Mouse (Mus musculus) liver (tissue): ENCODE results near the gene Sumo1.
"Not testable (repeated sequence)": the region's sequence is repeated elsewhere in the genome, so short reads cannot be mapped to it uniquely, and the experiment has no call there.

ENCODE experiments used
- DNase-seq: peaks from one replicate; pipeline ENCODE4 v3.0.0-alpha.2; 2020; ENCODE audit warnings: mixed read lengths

Sumo1 gene

DNA sequence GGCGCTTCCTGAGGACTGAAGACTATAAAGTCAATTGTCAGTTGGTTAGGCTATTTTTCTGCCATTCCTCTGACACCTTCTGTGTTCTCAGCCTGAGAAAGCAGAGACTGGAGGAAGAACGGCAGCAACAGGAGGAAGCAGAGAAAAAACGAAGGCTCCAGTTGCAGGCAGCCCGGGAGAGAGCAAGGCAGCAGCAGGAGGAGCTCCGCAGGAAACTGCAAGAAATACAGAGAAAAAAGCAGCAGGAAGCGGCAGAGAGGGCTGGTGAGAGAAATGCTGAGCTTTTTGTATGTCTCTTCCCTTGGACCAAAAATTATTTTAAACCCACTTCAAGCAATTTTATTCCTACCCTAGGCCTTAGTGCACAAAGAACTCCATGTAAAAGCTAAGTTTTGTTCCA is 37.6 kb downstream of the Sumo1 start:
- no peak for DNase-seq

DNA sequence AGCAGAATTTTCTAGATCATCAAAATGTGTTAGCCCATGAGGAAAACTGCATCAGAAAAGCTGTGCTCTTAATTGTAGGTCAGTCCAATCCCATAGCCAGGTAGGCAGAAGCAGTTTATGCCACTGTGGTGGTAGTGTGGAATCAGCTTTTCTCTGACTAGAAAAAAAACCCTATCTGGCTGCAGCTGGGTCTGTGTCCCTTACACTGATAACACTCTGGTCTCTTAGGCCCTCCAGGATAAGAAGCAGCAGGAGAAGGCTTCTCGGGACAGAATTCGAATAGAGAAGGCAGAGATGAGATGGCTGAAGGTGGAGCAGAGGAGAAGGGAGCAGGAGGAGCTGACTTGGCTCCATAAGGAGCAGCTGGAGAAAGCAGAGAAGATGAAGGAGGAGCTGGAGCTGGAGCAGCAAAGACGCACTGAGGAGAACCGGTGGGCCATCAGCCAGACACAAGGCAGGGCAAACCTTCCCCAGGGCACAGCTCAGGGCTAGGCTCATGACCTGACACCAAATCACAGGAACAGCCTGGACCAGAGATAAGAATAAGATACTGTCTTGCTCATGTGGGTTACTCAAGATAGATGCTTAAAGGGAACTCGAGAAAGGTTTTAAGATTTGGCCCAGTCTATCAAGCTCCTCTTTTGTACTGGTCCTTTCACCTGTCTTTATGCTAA is 38.5 kb downstream of the Sumo1 start:
- no peak for DNase-seq

DNA sequence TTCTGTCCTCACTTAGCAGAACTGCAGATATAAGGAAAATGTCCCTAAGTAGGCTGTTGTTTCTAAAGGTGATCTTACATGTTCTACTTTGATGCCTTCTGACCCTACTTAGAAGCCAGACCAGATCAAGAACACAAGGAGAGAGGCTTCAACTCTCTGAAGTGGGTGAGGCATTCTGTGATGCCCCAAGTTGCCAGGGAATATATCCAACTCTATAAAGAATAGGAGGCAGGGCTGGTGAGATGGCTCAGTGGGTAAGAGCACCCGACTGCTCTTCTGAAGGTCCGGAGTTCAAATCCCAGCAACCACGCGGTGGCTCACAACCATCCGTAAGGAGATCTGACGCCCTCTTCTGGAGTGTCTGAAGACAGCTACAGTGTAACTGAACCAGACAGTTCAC is 40.3 kb downstream of the Sumo1 start:
- not testable (repeated sequence) for DNase-seq

DNA sequence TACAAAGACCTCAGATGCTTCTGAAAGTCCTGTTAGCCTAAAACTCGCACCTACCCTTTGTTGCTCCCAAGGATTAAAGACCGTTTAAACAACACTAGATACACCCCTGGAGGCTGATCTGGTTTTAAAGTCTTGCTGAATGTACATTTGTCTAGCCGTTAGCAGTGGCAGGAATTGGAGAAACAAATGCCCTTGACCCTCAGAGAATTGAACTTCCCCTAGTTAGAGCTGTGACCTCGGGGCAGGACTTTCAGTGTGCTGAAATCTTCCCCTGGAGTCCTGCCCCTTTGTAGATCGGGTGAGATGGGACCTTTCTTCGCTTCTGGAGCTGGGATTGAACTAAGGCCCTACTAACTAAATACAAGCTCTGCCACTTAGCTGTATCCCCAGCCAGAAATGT is 41.4 kb downstream of the Sumo1 start:
- DNase-seq = no peak

DNA sequence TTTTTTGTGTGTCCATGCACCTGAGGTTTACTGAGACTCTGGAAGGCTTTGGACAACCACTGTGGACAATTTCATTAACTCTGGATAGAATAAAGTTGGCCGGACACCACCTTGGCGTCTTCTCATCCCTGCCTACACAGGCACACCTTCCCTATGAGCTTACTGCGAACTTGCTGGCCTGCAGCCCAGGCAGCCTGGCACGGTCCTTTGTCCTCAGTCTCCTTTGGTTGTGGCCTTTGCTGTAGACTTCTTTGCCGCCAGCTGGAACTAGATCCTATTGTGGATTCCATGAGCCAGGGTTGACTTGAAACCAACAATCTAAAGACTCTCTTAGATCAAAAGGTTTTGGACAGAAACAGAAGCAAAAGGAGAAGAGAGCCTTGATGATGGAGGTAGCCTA is 45.2 kb downstream of the Sumo1 start:
- DNase-seq = no peak

DNA sequence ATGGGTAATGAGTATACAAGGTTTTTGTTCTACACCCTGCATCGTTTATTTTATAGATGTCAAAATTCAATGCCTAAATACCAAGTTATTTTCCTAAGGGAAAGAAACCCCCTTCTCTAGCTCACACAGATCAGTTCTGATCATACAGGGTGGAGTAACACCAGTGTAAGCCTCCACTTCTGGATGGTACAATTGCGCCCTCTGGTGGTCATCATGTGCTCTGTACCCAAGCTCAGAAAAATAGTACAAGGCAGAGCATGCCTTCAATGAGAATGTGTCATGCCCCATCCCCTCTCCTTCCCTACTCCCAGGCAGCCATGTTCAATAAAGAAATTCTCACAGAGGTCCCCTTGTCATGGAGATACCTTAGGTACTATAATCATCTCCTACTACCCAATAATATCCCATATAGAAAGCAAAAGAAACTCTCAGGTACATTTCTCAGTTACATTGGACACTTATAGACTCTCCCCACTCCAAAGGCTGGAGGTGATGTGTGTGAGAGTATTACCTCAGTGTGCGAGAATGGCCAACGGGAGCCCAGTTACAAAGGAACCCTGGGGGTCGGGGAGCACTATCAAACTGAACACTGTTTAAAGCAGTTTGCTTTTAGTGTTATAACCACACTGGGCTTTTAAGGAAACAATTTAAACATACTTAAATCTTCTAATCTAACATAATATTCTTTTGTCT is 47.2 kb downstream of the Sumo1 start:
- DNase-seq = peak; percentile 78

DNA sequence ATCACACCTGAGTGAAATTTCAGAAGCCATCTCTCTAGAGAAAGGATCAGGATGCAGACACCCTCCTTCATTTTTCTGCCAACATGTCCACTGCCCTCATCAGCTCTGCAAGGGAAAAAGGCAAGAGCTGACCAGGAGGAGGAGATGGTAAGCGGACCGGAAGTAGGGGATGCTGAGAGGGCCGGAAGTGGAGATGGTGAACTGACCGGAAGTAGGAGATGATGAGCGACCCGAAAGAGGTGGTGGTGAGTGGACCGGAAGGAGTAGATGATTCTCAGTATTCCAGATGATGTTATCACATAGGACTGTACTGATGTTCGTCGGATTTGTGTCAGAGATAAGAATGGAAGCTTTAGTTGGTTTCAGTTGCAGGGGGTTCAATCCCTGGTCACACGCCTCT is 51.4 kb downstream of the Sumo1 start:
- no peak for DNase-seq

DNA sequence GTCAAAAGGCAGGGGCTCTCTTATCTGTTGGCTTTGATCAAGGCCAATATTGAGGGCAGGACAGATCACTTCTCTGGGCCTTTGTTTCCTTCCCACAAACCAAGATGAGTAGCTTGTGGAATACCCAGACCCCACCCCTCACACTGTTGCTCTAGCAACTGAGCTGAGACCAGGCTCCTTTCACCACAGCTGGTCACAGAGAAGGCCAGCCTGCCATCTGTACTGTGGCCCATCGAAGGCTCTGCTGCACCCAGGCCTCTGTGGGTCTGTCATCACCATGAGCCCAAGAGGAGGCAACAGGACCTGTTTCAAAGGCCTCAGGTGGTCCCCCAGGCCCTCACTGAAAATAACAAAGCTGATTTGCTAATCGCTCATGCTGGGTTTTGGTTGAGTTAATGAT is 55.6 kb downstream of the Sumo1 start:
- no peak for DNase-seq

DNA sequence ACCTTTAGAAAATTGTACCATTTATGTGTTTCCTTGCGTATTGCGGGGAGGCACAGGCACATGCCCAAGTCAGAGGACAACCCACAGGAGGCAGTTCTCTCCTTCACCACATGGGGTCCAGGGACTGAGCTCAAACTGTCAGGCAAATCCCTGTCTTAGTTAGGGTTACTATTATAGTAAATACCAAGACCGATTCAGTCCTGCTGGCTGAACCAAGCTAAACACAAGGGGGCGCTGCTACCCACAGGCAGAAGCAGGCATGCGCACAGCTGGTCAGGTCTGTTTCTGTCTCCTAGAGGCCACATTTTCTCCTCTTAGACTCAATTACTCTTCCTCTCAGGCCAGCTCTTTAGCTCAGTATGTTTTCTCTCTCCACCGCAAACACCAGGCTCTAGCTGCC is 56.8 kb downstream of the Sumo1 start:
- DNase-seq = peak; percentile 74

DNA sequence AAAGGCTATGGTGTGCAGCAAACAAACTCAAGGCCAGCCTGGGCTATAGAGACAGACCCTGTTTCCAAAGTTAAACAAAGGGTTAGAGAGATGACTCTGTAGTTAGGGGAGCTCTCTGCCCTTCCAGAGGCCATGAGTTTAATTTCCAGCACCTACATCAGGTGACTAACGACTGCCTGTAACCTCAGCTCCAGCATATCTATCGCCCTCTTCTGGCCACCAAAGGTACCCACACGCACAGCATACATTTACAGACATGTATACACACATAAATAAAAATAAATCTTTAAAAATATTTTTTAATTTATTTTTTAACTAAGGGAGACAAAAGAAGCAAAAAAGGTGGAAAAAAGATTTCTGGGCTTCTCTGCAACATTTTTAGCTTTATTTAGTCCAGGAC is 59.7 kb downstream of the Sumo1 start:
- no peak for DNase-seq

DNA sequence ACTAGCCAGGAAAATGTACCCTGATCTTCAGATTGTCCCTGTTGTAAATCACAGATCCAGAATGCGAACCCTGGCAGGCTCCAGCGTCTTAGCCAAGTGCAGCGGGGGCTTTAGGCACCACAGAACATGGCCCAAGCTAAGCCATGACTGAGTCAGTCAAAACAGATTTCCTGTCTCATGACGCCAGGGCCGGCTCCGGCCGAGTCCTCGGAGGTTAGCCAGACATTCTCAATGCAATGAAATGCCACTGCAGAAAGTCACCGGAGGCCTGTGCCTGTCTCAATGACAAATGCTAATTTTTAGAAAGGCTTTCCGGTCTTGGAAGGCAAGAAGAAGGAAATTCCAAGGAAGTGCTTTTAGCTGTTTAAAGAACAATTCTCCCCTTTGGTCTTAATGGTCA is 60.7 kb downstream of the Sumo1 start:
- peak; percentile 23 for DNase-seq

DNA sequence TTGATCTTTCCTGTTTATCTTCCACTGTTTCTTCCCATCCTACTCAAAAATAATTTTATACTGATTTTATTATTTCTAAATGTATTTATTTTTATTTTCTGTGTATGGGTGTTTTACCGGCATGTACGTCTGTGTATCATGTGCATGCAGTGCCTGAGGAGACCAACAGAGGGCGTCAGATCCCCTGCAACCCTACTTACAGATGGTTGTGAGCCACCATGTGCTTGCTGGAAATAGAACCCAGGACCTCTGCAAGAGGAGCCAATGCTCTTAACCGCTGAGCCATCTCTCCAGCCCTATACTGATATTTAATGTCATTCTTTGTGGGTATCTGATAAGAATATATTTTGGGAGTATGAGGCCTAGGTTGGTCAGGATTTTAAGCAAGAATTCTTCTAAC is 61.2 kb downstream of the Sumo1 start:
- DNase-seq = peak; percentile 17

DNA sequence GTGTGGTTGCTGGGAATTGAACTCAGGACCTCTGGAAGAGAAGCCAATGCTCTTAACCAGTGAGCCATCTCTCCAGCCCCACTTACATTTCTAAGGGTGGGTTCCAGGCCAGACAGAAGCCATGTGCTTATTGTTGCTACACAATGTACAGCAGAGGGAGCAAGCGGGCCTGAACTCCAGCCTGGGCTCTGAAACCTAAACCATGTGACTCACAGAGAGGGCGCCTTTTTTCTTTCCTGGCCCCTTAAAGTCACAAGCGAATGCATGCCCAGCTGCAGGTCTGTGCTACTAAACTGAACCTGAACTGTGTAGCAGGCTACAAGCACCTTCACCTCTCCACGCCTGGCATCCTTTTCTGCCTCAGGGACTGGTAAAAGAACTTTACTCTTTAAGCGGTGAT is 61.7 kb downstream of the Sumo1 start:
- DNase-seq = no peak

DNA sequence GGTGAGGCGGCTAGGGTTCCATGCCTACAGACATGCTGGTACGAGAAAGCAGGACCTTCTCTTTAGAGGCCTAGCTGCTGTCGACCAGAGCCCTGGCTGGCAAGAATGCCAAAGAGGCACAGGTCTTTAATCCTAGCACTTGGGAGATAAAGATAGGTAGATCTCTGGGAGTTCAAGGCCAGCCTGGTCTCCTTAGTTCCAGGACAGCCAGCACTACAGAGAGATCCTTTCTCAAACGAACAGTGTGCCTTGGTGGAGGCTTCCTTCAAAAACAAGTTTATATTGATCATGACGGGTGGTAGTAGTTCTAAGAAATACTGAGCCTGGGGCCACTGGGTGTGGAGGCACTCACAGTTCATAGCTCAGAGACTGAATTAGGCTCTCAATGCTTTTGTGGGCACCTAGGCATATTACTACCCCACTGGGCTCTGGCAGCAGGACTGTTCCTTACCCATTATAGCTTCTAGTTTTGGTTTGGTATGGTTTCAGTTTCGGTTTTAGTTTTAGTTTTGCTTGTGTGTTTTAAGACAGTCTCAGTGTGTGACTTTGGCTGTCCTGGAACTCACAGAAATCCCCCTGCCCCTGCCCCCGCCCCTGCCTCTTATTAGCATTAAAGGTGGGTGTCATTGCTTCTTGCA is 62.4 kb downstream of the Sumo1 start:
- DNase-seq = no peak

DNA sequence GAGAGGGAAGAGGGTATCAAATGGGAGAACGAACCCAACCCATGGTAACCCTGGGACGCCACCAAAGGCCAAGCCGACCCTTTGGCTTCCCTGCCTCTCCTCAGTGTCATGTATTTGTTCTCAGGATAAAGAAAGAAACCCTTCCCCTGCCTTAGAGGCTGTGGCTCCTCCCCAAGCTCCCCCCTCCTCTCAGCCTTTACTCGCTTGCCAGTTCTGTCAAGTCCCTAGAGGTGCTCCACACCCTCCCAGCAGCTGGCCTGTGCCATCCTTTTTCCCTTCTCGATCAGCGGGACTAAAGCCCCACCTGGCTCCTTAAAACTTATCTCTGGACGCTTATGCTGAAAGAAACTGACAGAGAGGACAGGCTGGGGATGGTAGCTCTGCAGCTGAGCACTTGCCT is 63.6 kb downstream of the Sumo1 start:
- no peak for DNase-seq

DNA sequence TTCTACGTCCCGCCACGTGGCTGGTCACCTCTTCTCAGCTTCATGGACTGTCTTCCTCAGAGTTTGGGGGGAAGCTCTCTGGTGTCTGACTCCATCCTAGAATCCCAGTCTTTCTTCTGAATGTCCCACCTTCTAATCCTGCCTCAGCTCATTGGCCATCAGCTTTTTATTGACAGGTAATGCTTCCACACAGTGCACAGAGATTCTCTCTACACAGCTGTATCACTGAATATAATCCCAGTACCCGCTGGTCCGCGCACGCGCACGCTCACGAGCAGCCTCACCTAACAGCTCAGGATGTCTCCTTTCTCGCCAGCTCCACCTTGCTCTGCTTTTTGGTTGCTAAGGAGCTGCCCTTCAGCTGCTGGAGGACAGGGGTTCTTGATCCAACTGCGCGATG is 64.2 kb downstream of the Sumo1 start:
- no peak for DNase-seq

DNA sequence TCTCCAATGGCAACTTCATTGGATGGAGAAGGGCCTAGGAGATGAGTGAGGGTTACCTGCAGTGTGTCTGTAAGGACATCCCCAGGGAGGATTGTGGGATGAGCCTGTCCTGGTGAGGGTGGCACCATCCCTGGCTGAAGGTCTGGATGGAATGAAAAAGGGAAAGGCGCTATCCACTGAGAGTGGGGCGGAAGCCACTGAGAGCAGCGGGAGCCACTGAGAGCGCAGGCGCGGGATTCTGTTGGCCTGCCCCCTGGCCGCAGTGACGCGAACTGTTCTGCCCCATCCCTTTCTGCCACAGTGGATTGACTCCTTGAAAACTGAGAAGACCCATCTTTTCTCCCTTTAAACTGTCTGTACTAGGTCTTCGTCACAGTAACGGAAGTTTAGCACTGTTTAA is 66.7 kb downstream of the Sumo1 start:
- DNase-seq = peak; percentile 28

DNA sequence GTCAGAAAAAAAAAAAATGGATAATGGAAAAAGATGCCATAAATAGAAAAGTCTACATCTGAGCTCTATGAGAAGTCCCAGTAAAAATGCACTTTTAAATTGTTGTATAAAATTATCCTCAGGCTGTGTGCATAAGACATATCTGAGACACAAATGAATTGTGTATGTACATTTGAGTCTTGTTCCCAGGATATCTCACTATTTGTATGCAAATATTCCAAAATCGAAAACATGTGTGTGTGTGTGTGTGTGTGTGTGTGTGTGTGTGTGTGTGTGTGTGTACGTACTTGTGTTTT is 67.3 kb downstream of the Sumo1 start:
- no peak for DNase-seq

DNA sequence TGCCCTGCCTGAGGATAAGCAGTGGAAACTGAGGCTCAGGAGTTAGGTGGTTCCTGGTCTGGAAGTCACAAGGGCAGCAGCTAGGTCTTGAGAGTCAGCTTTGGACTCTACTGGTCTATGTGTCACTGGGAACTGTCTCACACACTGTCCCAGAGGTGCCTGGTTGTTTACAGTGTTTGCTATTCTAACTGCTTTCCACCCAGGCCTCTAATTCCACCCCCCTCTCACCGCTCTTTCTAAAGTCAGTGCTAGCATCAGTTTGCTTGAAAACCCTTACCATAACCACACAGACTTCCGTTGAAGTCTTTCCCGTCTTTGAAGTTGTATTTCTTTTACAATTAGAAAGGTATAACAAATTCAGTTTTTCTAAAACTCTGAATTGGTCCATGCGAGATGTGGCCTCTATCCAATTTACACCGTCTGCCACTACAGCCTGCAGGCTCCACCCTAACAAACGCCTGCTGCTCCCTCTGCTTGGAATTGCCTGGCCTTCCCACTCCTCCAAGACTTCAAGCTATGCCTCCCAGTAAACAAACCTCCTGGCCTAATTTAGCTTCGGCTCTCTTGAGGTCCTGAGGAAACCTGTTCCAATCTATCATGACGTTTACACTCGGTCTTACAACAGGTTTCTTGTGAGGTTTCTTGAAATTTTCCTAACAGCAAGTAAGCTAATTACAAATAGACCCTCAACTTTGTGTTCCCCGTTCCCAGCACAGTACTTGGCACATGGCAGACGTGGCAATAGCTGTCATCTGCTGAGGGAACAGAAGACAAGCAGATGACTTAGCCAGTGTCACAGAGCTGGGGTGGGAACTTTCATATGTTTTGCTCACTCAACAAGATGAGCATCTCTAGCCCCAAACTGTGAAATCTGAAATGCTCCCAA is 67.9 kb downstream of the Sumo1 start:
- no peak for DNase-seq

DNA sequence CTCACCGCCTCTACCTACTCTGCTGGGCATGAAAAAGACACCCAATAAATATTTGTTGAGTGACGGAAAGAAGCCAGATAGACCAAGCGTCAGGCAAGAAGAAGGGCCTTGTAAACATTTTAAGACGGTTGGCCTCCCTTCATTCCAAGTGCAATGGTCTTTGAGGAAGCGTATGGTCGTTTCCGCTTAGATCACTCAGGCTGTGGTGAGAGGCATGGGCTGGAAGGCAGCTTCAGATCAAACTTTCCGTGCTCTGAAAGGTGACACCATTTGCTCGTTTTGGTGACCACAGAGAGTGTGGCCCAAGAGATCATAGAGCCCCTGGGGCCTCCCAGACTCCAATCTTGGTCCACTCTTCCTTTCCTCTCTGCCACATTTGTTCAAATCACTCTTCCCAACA is 75.0 kb downstream of the Sumo1 start:
- no peak for DNase-seq

DNA sequence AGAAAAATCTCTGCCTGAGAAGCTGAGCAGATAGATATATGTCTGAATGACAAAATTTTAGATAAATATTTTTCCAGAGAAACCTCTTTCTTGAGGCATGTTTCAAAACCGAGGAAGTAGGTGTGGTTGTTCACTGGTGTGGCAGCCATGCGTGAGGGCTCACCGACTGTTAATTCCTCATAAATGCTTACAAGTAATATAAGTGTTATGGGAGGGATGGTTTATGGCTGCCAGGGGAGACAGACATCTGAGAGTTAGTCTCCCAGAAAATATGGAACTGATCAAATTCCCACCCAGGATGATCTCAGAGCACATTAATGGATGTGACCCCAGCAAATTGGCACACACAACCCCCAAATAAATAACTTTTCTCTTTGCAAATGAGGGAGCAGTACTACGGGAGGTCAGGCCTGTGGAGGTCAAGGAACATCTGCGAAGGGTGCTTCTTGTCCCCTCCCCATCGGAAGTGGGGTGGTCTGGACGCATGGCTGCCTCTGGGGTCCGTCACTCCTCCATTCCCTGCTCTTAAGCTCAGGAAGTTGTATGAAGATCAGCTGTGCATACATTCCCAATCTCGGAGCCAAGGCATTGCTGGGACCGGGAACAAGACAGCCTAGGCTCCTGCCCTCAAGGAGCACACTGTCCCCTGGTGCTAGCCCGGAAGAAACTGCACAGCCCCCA is 75.9 kb downstream of the Sumo1 start:
- DNase-seq = no peak

DNA sequence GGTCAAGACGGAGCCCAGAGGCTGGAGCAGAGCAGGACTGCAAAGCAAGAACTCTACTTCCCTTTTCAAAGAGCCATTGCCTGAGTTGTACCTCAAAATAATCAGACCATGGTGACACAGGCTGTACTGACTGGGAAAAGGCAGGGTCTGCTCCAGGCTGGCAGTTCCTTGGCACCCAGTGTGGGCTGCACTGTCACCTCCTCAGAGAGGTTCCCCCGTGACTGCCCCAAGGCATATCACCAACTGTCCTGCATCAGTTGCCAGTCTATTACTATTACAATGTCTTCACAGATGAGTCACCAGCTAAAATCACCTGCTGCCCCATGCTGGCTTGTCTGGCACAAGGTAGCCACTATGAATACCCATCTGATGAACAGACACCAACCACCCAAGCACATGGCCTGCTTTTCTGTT is 77.0 kb downstream of the Sumo1 start:
- no peak for DNase-seq

DNA sequence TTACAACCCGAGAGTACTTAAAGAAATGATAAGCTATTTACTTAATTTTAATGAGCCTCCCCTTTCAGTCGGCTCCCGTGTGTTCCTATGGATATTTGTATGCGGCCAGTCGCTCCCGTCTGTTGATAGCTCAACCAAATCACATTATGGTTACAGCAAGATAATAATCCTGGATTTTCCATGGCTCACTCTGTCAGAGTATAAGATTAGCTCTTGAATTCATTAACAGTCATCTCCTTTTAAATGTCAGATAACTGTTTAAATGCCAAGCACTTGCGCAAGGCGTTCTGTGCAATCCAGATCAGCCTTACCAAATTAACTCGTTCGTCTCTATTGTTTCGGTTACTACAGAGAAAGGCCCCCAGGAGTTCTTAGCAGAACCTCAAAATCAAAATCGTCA is 77.8 kb downstream of the Sumo1 start:
- no peak for DNase-seq
